Mouse (Mus musculus) forebrain, postnatal 0 days (tissue): ENCODE measurements around the gene Il18rap. TPM values are rescaled to one million over a fixed set of nuclear protein-coding genes. Genes with fewer than 3 reads are reported as not detected.

Experiments
- ATAC-seq: fragments of 200-750 bp; cut with Nextera tagmentation; 2 replicates; pipeline ENCODE4 v1.8.0; 2017; ENCODE audit warnings: mild to moderate bottlenecking, moderate library complexity
- DNase-seq: peaks from one replicate; pipeline ENCODE4 v3.0.0-alpha.2; 2015
- H3K27ac ChIP-seq: fragments of 300-500 bp; sonication (generic); 2 replicates; pipeline ENCODE4 v1.5.1; 2014; ENCODE audit warnings: low read depth, mild to moderate bottlenecking, antibody characterized with exemption, low read length, moderate library complexity, mixed read lengths
- H3K27me3 ChIP-seq: fragments of 300-500 bp; sonication (generic); 2 replicates; pipeline ENCODE4 v1.6.1; 2014; ENCODE audit warnings: mild to moderate bottlenecking, low read length, mixed read lengths; ENCODE audit not compliant: insufficient read depth
- H3K36me3 ChIP-seq: fragments of 300-500 bp; sonication (generic); 2 replicates; pipeline ENCODE4 v1.6.1; 2014; ENCODE audit warnings: mild to moderate bottlenecking, moderate library complexity; ENCODE audit not compliant: insufficient read depth
- H3K4me1 ChIP-seq: fragments of 300-500 bp; sonication (generic); 2 replicates; pipeline ENCODE4 v1.6.1; 2014; ENCODE audit warnings: antibody characterized with exemption; ENCODE audit not compliant: insufficient read depth
- H3K4me2 ChIP-seq: fragments of 300-500 bp; sonication (generic); 2 replicates; pipeline ENCODE4 v1.6.1; 2014; ENCODE audit warnings: low read depth, mild to moderate bottlenecking, moderate library complexity
- H3K4me3 ChIP-seq: fragments of 300-500 bp; sonication (generic); 2 replicates; pipeline ENCODE4 v1.5.1; 2014; ENCODE audit warnings: low read depth, low read length, mixed read lengths
- H3K9ac ChIP-seq: fragments of 300-500 bp; sonication (generic); 2 replicates; pipeline ENCODE4 v1.6.1; 2014; ENCODE audit warnings: mild to moderate bottlenecking
- H3K9me3 ChIP-seq: fragments of 300-500 bp; sonication (generic); 2 replicates; pipeline ENCODE4 v1.6.1; 2016; ENCODE audit warnings: low read length
- CTCF ChIP-seq: sonication (generic); IDR thresholded peaks from 2 replicates; pipeline ENCODE4 v1.5.1; 2016; ENCODE audit warnings: antibody characterized with exemption, control low read depth, low read depth
- WGBS: fragments of 180-500 bp; shearing (Covaris S2); extraction: QIAGEN DNeasy Blood & Tissue Kit; methylation state at CpG from one replicate; pipeline ENCODE4 v1.1.7; 2014; 5-methylcytosine and 5-hydroxymethylcytosine counted together
- polyA plus RNA-seq: library from polyadenylated mRNA; unstranded; fragments of >200 nt; fragmentation: Nextera tagmentation; extraction: Ambion mirVana; gene quantifications from 2 replicates; pipeline ENCODE4 v1.2.1, GENCODE M21; 2015
- total RNA-seq: library from RNA; depleted of rRNA; stranded (reverse); fragments of >200 nt; gene quantifications from 2 replicates; pipeline ENCODE4 v1.2.3, GENCODE M21; 2014

Il18rap gene
- total and polyA plus RNA-seq, 2 experiments from 2014 or later, result 0.06 to 1.1 TPM

DNA sequence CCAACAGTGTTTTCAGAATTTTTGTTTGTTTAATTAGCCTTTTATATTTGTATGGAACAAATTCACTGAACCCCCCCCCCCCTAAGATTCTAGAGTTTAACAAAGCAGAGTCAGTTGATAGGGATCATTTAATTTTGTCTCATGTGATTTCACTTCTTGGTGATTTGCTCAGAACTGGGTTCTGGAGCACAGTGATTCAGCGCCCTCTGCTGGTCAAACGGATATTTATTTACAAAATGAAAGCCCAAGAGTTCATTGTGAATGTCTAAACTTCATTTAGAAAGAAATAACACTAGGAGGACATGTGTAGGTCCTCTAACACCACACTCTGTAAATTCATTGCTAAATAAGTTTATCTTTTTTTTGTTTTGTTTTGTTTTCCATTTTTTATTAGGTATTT, 29.5 kb downstream of the Il18rap start:
- peak; percentile 83 for DNase-seq
- H3K27ac ChIP-seq, result no peak overlapping the region
- no peaks in the 10 kb centered on the region for H3K27me3 ChIP-seq
- no peak overlapping the region for H3K9ac ChIP-seq
- no peaks in the 10 kb centered on the region for H3K9me3 ChIP-seq
- peak; percentile 80 for TF ChIP-seq CTCF
- no peak overlapping the region for H3K4me2 ChIP-seq
- H3K36me3 ChIP-seq, result no peaks in the 10 kb centered on the region
- H3K4me1 ChIP-seq, result no peaks in the 10 kb centered on the region; the same call in 1 of the 2 replicates
- 0% methylated on average over 2 of the region's 2 CpGs for WGBS
- ATAC-seq, result peak; percentile 53; the same call in 1 of the 2 replicates
- no peak overlapping the region for H3K4me3 ChIP-seq

DNA sequence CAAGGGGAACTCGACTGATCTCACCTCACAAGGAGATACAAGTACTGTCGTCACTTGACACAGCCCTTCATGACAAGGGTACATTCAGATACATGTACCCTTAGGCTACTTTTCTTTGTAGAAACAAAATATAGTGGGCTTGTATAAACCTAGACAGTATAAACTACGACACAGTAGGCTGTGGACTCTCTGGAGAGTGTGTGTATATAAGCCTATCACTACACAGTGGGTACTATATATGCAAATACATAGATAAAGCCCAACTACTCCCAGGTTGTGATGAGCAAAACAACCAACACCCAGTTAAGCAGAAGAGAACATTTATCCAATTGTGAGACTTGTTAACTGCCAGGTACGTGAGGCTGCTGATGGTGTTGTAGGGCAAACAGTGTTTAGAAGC, 31.5 kb downstream of the Il18rap start:
- H3K4me3 ChIP-seq, result no peak overlapping the region
- no peaks in the 10 kb centered on the region for H3K27me3 ChIP-seq
- DNase-seq, result no peak
- no peak overlapping the region for H3K9ac ChIP-seq
- no peaks in the 10 kb centered on the region; the same call in 1 of the 2 replicates for H3K4me1 ChIP-seq
- no peak overlapping the region for H3K27ac ChIP-seq
- H3K4me2 ChIP-seq, result no peak overlapping the region
- 74% methylated on average over 4 of the region's 4 CpGs for WGBS
- no peak for ATAC-seq
- no peaks in the 10 kb centered on the region for H3K9me3 ChIP-seq
- no peaks in the 10 kb centered on the region for H3K36me3 ChIP-seq
- TF ChIP-seq CTCF, result no peak

DNA sequence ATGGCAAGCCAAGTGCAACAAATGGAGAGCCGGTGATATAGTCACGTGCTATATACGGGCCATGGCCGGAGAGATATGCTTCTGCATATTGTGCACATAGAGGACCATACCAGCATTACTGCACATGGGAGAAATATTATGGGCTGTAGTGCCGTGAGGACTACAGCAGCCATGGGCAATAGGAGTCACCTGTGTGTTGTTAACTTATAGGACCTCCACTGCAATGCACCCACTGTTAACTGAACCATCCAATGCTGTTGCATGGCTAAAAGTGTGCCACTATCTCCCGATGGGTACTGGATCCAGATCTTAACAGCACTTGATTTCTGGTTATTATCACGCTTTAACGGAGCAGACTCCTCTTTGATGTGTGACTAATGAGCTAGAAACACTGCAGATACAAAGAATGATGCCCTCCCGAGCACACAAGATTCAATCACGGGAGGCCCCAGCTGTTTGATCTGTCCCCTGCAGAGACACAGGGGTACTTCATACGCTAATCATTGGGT, 32.0 kb downstream of the Il18rap start:
- Histone ChIP-seq H3K9ac (no peak overlapping the region), H3K4me3 (no peak overlapping the region), H3K27me3 (no peaks in the 10 kb centered on the region), H3K27ac (no peak overlapping the region), H3K4me1 (no peaks in the 10 kb centered on the region; the same call in 1 of the 2 replicates), H3K4me2 (no peak overlapping the region), H3K9me3 (no peaks in the 10 kb centered on the region), H3K36me3 (no peaks in the 10 kb centered on the region)
- no peak for TF ChIP-seq CTCF
- WGBS, result 52% methylated on average over 11 of the region's 11 CpGs
- peak; percentile 7 for DNase-seq
- ATAC-seq, result peak; percentile 45

DNA sequence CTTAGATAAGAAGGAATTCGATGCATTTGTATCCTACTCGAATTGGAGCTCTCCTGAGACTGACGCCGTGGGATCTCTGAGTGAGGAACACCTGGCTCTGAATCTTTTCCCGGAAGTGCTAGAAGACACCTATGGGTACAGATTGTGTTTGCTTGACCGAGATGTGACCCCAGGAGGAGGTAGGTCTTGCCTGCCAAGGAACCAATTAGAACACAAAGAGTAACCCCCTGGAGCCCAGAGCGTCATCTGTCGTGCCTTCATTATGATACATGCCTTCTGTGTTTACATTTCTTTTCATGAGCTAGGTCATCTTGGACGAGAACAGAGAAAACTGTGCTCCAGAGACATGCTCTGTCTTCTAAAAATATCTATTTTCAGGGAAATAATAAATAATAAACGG, 32.6 kb downstream of the Il18rap start:
- no peaks in the 10 kb centered on the region for H3K36me3 ChIP-seq
- no peak for DNase-seq
- no peak for TF ChIP-seq CTCF

DNA sequence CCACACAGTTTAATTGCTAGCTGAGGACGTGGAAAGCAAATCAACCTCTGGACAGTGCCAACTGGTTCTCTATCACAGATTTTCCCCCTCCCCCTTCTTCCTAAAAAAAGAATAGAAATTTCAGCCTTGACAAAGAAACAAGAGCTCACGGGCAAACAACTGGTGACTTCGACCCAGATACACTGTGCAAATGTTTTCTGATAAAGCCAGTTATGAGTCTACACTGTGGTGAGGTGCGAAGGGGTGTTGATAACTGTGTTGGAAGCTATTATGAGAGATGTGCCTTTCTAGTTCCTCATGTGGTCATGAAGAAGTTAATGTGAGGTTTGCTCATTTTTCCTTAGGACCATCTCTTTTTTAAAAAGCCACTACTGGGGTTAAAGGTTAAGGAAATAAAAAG, 54.2 kb downstream of the Il18rap start:
- H3K9me3 ChIP-seq, result no peaks in the 10 kb centered on the region
- H3K4me1 ChIP-seq, result no peaks in the 10 kb centered on the region
- DNase-seq, result no peak
- H3K27ac ChIP-seq, result no peak overlapping the region
- no peak overlapping the region for H3K4me3 ChIP-seq
- no peak for TF ChIP-seq CTCF
- no peak for ATAC-seq
- H3K27me3 ChIP-seq, result no peaks in the 10 kb centered on the region
- H3K4me2 ChIP-seq, result no peak overlapping the region
- H3K9ac ChIP-seq, result no peak overlapping the region
- WGBS, result 74% methylated on average over 4 of the region's 4 CpGs
- no peaks in the 10 kb centered on the region for H3K36me3 ChIP-seq

More for the DNA sequence above, 32.6 kb downstream of the Il18rap start:
- Histone ChIP-seq H3K4me2 (no peak overlapping the region), H3K4me3 (no peak overlapping the region), H3K4me1 (no peaks in the 10 kb centered on the region; the same call in 1 of the 2 replicates), H3K9ac (no peak overlapping the region), H3K27ac (no peak overlapping the region), H3K27me3 (no peaks in the 10 kb centered on the region), H3K9me3 (no peaks in the 10 kb centered on the region)
- no peak for ATAC-seq
- WGBS, result 48% methylated on average over 10 of the region's 10 CpGs

DNA sequence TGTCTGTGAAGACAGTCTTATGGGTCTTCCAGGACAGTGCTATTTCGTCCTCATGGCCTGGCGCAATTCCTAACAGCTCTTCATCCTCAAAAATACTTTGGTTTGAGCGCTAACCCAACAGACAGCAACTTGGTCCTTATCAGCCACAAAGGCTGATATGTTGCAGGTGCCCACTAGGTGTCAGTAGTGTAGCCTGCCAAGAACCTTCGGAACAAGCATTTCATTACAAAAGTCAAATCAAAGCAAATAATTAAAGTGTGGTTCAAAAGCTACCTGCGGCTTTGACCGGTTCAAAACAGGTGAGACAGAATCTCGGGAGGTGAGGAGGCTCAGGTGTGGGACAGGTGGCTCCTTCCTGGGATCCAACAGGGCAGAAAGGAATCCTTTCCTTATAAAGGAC, 64.6 kb downstream of the Il18rap start, which contains the start of gene Slc9a4:
Slc9a4 (plus strand) TSS at position 298 of the 400 bp plus-strand sequence.
- Histone ChIP-seq H3K9me3 (no peaks in the 10 kb centered on the region), H3K27me3 (no peaks in the 10 kb centered on the region), H3K27ac (no peak within 1 kb of the TSS), H3K4me2 (no peak within 1 kb of the TSS), H3K4me1 (no peaks in the 10 kb centered on the region), H3K9ac (no peak within 1 kb of the TSS), H3K36me3 (no peaks in the 10 kb centered on the region), H3K4me3 (no peak within 1 kb of the TSS)
- TF ChIP-seq CTCF, result peak; percentile 90
- 10% methylated on average over 7 of the region's 7 CpGs for WGBS
- peak; percentile 74 for DNase-seq
- no peak for ATAC-seq

DNA sequence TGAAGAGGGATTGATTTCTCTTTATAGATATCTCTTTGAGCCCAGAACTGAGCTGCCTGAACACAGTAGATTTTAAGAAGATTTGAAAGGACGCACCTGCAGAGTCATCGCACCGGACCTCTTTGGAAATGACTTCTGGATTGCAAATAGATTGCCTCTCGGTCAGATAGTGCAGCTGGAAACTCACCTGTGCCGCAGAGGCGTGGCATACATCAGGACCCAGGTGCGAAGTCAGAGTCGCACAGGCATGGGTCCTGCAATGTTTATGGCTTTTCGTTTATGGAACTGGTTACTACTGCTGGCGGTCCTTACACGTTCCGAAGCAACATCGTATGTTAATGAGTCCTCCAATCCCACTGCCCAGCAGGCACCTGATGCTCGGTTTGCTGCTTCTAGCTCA, 65.1 kb downstream of the Il18rap start:
- no peak for DNase-seq
- no peaks in the 10 kb centered on the region for H3K4me1 ChIP-seq
- no peaks in the 10 kb centered on the region for H3K36me3 ChIP-seq
- 72% methylated on average over 14 of the region's 14 CpGs for WGBS
- H3K4me3 ChIP-seq, result no peak overlapping the region
- no peak overlapping the region for H3K4me2 ChIP-seq
- H3K27ac ChIP-seq, result no peak overlapping the region
- TF ChIP-seq CTCF, result no peak
- no peak overlapping the region for H3K9ac ChIP-seq
- no peaks in the 10 kb centered on the region for H3K9me3 ChIP-seq
- ATAC-seq, result no peak
- H3K27me3 ChIP-seq, result no peaks in the 10 kb centered on the region
